Mouse (Mus musculus): ENCODE measurements around the gene Phospho2. TPM values are rescaled to one million over a fixed set of nuclear protein-coding genes. Genes with fewer than 3 reads are reported as not detected.

Gene Phospho2
- 10 to 100 TPM; 23.3 to 25.1 TPM for total RNA-seq (2021)
- long read RNA-seq, experiment 1, transcript Phospho2-201 (4 exons, 2,260 nt), result major isoform, 32 of 39 reads
- long read RNA-seq, experiment 1, partial matches to known transcripts, result 0 of 39 reads
- long read RNA-seq, experiment 1, other reads (novel, unspliced or antisense), result 5 of 39 reads
- long read RNA-seq, experiment 2, transcript Phospho2-201 (4 exons, 2,260 nt), result major isoform, 24 of 32 reads
- long read RNA-seq, experiment 2, partial matches to known transcripts, result 0 of 32 reads
- long read RNA-seq, experiment 2, other reads (novel, unspliced or antisense), result 4 of 32 reads

- intact Hi-C loops (cut with DNase I), result loop anchor here (2.0 to 5.0 kb wide), 4 partner anchors 33 to 142 kb away; partner anchors contain the start of genes Bbs5, Ppig and Ssb
- Histone ChIP-seq H3K27ac (peak within 1 kb of the TSS; percentile 79), H3K4me3 (peak within 1 kb of the TSS; percentile 84)
- TF ChIP-seq CTCF (IDR thresholded peaks at IDR 0.05), result no peak
- peak; percentile 97 to 98 for DNase-seq (ENCODE audit: extremely low spot score in 1 of 2, low spot score in 2 of 2)
Observed at GRCm38 (mm10) chr2:69789429-69790069, at the start of gene Phospho2, which contains the start of gene Ccdc173. Gene Phospho2 (plus strand): TSS chr2:69789623. Gene Ccdc173 (minus strand): TSS chr2:69789575.

GRCm38 (mm10) chr2:69745091-69745490 is 44.3 kb upstream of the Phospho2 start:
- DNase-seq (ENCODE audit: extremely low spot score in 1 of 2, low spot score in 2 of 2), result no peak
- Histone ChIP-seq H3K27ac (no peak overlapping the region), H3K4me3 (no peak overlapping the region)
- intact Hi-C loops (cut with DNase I), result no loop called here
- TF ChIP-seq CTCF (IDR thresholded peaks at IDR 0.05), result peak; percentile 45

- TF ChIP-seq CTCF (IDR thresholded peaks at IDR 0.05), result no peak
- H3K4me3 ChIP-seq, result no peak overlapping the region
Observed at GRCm38 (mm10) chr2:69760980-69761379, 28.4 kb upstream of the Phospho2 start.

GRCm38 (mm10) chr2:69763340-69763739 is 26.1 kb upstream of the Phospho2 start:
- no peak for TF ChIP-seq CTCF (IDR thresholded peaks at IDR 0.05)
- H3K4me3 ChIP-seq, result no peak overlapping the region
- intact Hi-C loops (cut with DNase I), result no loop called here

More at GRCm38 (mm10) chr2:69760980-69761379, 28.4 kb upstream of the Phospho2 start:
- no peak overlapping the region for H3K27ac ChIP-seq
- DNase-seq (ENCODE audit: extremely low spot score in 1 of 2, low spot score in 2 of 2), result no peak
- intact Hi-C loops (cut with DNase I), result no loop called here

GRCm38 (mm10) chr2:69764716-69765115 is 24.7 kb upstream of the Phospho2 start:
- Histone ChIP-seq H3K27ac (no peak overlapping the region), H3K4me3 (no peak overlapping the region)
- intact Hi-C loops (cut with DNase I), result no loop called here
- no peak for TF ChIP-seq CTCF (IDR thresholded peaks at IDR 0.05)
- no peak for DNase-seq (ENCODE audit: extremely low spot score in 1 of 2, low spot score in 2 of 2)

More at GRCm38 (mm10) chr2:69763340-69763739, 26.1 kb upstream of the Phospho2 start:
- DNase-seq (ENCODE audit: extremely low spot score in 1 of 2, low spot score in 2 of 2), result no peak
- no peak overlapping the region for H3K27ac ChIP-seq

- intact Hi-C loops (cut with DNase I), result no loop called here
- no peak for DNase-seq (ENCODE audit: extremely low spot score in 1 of 2, low spot score in 2 of 2)
- H3K27ac ChIP-seq, result peak overlapping the region; percentile 50; the same call in 1 of the 2 replicates
Observed at GRCm38 (mm10) chr2:69773331-69773730, 16.1 kb upstream of the Phospho2 start.

GRCm38 (mm10) chr2:69777985-69778835 is 11.2 kb upstream of the Phospho2 start:
- H3K27ac ChIP-seq, result peak overlapping the region; percentile 73
- H3K4me3 ChIP-seq, result no peak overlapping the region
- TF ChIP-seq CTCF (IDR thresholded peaks at IDR 0.05), result no peak; the same call in 1 of the 2 replicates
- intact Hi-C loops (cut with DNase I), result no loop called here
- no peak for DNase-seq (ENCODE audit: extremely low spot score in 1 of 2, low spot score in 2 of 2)

More at GRCm38 (mm10) chr2:69773331-69773730, 16.1 kb upstream of the Phospho2 start:
- no peak for TF ChIP-seq CTCF (IDR thresholded peaks at IDR 0.05)
- H3K4me3 ChIP-seq, result no peak overlapping the region

- Histone ChIP-seq H3K4me3 (no peak overlapping the region), H3K27ac (no peak overlapping the region)
- DNase-seq (ENCODE audit: extremely low spot score in 1 of 2, low spot score in 2 of 2), result no peak
- intact Hi-C loops (cut with DNase I), result no loop called here
- TF ChIP-seq CTCF (IDR thresholded peaks at IDR 0.05), result peak; percentile 44
Observed at GRCm38 (mm10) chr2:69778836-69779177, 10.6 kb upstream of the Phospho2 start.

GRCm38 (mm10) chr2:69788974-69789373 is 449 bp upstream of the Phospho2 start:
- no peak for DNase-seq (ENCODE audit: extremely low spot score in 1 of 2, low spot score in 2 of 2)
- Histone ChIP-seq H3K27ac (peak overlapping the region; percentile 79), H3K4me3 (peak overlapping the region; percentile 84)
- intact Hi-C loops (cut with DNase I), result loop anchor here (2.0 to 5.0 kb wide), 2 partner anchors 34 to 67 kb away; partner anchors contain the start of gene Ppig
- no peak for TF ChIP-seq CTCF (IDR thresholded peaks at IDR 0.05)

GRCm38 (mm10) chr2:69790285-69790684 is 862 bp downstream of the Phospho2 start:
- DNase-seq (ENCODE audit: extremely low spot score in 1 of 2, low spot score in 2 of 2), result peak; percentile 82 to 87
- Histone ChIP-seq H3K27ac (peak overlapping the region; percentile 70), H3K4me3 (peak overlapping the region; percentile 84)
- TF ChIP-seq CTCF (IDR thresholded peaks at IDR 0.05), result peak; percentile 91
- intact Hi-C loops (cut with DNase I), result loop anchor here (5.0 kb wide), 2 partner anchors 72 to 143 kb away; partner anchors contain the start of genes Bbs5 and Ssb

- no peak for DNase-seq (ENCODE audit: extremely low spot score in 1 of 2, low spot score in 2 of 2)
- H3K27ac ChIP-seq, result no peak overlapping the region
- intact Hi-C loops (cut with DNase I), result loop anchor here (5.0 kb wide), 2 partner anchors 72 to 143 kb away; partner anchors contain the start of genes Bbs5 and Ssb
- no peak for TF ChIP-seq CTCF (IDR thresholded peaks at IDR 0.05)
- peak overlapping the region; percentile 84 for H3K4me3 ChIP-seq
Observed at GRCm38 (mm10) chr2:69790722-69791121, 1.3 kb downstream of the Phospho2 start.
